Mouse (Mus musculus) telencephalon, adult 2 months (tissue): ENCODE data around the gene Spag8.
A peak's percentile ranks its signal among the peaks of the same experiment; 100 is the strongest.

Experiments
- DNase-seq: peaks from one replicate; pipeline ENCODE4 v3.0.0-alpha.2; 2011; ENCODE audit warnings: low read depth, low spot score

Gene Spag8

DNA sequence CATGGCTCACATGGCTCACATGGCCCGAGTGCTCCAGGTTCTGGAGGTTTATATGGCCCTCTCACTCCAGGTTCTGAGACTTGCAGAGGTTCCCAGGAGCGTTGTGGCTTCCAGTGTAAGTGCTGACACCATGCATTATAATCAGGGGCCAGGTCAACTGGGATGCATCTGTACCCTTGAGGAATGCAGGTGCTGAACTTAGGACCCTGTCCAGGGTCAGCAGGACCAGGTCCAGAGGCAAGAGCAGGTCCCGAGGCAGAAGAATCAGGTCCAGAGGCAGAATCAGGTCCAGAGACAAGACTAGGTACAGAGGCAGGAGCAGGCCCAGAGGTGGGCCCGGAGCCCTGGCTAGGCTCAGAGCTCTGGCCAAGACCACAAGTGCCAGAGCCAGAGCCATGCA lies 668 bp downstream of the Spag8 start:
- DNase-seq = no peak

- DNase-seq = no peak
These were observed 3.6 kb downstream of the Spag8 start for GRCm38 (mm10) chr4:43649783-43650182.

- no peak for DNase-seq
These were observed 12.9 kb downstream of the Spag8 start for GRCm38 (mm10) chr4:43640491-43640890.

GRCm38 (mm10) chr4:43640076-43640475 lies 13.3 kb downstream of the Spag8 start:
- no peak for DNase-seq

DNA sequence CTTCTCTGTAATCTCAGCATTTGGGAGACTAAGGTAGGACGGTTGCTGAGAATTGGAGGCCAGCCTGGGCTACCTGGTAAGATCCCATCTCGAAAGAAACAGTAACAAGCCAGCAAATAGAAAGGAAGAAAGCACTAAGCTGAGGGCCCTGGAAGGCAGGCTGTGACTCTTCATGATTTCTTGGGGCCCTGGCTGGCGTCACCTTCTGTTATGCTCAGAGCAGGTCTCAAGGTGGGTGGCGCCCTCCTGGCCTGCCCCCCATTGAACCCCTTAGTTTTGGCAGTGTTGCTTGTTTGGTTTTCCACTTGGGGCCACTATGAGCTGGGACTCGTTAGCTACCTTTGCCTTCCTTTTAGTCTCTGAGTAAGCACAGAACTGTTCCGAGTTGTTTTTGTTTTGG lies 16.6 kb downstream of the Spag8 start:
- DNase-seq = no peak

- no peak for DNase-seq
These were observed 18.6 kb downstream of the Spag8 start for GRCm38 (mm10) chr4:43634621-43635374.

GRCm38 (mm10) chr4:43633736-43634135 lies 19.7 kb downstream of the Spag8 start:
- DNase-seq = no peak

DNA sequence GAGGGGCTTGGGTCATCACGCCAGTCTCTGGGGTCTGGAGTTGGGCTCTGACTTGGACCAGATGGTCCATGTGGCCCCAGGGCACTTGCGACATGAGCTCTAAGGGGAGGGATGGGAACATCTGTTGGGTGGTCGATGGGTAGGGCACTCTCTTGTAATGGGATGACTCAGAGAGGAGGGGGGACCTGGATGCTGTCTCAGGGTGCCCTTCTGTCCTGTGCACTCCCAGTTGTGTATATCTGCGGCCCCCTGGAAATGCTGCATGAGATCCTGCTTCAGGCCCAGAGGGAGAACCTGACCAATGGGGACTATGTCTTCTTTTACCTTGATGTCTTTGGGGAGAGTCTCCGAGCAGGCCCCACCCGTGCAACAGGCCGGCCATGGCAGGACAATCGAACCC lies 20.1 kb downstream of the Spag8 start:
- DNase-seq = no peak

- no peak for DNase-seq
These were observed 21.2 kb downstream of the Spag8 start for GRCm38 (mm10) chr4:43631956-43632920.

- DNase-seq = no peak
These were observed 22.1 kb downstream of the Spag8 start, which contains the start of gene Npr2 for GRCm38 (mm10) chr4:43631046-43631955. TSS of gene Npr2 (plus strand) at chr4:43631935.

DNA sequence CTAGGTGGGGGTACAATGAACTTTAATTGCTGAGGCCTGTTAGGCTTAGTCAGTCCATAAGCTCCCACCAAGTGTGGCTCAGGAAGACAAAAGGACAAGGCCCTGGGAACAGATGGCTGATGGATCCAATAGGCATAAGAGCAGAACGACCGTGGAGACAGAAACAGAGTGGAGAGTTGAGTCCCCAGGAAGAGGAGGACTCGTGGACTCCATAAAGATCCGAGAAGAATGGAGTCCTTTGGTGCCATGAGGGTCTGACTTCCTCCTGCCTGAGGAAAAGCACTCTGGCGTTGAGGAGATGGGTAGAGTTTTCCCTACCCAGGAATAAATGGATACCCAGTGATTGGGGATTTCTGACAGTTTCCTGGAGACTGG lies 22.7 kb downstream of the Spag8 start:
- no peak for DNase-seq

DNA sequence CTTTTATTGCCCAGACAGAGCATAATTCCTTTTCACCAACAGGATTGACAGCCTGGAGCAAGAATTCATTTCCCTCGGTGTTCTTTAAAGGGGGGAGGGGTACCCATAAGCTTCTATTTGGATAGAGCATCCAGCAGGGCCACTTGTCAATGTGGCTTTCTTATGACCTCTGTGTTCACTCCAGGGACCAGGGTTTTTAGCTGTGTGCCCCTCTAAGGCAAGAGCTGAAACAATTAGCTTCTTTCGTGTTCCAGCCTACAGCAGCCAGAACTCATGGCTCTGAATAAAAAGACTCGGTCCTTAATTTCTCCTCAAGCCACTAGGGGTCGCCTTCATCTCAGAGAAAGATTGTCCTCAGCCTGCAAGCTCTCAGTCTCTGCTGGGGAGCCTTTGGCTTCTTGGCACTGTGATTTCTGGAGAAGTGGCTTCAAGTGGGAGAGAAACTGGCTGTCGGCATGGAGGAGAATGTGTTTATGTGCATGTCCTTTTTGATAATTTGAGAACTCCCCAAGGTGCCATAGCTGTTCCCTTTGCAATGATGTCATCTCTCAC lies 23.3 kb downstream of the Spag8 start:
- peak; percentile 90 for DNase-seq

DNA sequence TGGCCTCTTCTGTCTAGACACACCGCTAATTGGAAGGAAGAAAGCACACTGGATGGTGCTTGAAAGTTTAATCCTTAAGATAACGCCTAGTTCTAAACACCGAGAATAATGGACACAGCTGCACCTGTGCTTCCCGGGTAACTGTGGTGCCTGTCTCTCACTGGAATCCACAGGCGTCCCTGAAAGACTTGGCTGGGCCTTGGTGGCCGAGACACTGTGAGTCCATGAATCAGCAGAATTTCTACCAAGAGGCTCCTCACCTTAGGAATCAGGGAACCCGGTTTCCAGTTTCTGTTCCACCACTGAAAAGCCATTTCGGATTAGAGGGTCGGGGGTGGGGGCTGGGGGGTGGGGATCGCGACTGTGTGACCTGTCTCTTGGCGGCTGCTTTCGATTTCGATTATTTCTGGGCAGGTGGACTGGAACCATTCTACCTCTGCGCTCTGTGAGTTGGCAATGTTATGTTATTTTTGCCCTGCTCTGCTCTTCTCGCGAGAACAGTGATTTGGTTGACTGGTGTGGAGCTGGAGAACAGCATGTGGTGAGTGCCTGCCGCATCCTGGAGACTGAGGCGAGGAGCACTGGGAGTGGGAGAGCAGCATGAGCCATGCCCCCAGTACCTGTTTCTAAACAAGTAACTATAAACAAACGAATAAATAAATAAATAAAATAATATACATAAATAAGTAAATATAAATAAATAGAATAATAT lies 24.1 kb downstream of the Spag8 start:
- no peak for DNase-seq

DNA sequence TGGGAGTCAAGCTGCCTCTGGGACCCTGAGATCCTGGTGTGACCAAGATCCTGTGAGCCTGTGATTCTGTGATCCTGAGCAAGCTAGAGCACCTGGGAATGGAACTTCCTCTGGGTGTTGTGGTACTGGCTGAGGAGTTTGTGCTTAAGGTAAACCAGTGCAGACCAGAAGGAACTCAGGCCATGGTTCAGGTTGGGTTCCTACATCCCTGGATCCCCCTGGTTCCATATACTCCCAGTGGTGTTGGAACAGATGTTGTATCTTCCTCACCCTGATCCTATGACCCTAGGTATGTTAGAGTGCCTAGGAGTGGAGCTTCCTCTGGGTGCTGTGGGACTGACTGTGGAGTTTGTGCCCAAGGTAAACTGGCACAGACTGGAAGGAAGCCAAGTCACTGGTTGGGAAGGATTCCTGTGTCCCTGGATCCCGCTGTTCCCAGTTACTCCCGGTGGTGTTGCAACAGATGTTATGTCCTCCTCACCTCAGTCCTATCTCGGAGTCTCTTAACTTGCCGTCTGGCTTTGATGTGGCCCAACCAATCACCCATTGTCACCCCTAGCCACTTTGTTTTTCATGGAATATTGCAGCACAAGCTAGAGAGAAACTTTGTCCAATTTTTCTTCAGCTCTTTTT lies 33.1 kb downstream of the Spag8 start:
- DNase-seq = no peak

DNA sequence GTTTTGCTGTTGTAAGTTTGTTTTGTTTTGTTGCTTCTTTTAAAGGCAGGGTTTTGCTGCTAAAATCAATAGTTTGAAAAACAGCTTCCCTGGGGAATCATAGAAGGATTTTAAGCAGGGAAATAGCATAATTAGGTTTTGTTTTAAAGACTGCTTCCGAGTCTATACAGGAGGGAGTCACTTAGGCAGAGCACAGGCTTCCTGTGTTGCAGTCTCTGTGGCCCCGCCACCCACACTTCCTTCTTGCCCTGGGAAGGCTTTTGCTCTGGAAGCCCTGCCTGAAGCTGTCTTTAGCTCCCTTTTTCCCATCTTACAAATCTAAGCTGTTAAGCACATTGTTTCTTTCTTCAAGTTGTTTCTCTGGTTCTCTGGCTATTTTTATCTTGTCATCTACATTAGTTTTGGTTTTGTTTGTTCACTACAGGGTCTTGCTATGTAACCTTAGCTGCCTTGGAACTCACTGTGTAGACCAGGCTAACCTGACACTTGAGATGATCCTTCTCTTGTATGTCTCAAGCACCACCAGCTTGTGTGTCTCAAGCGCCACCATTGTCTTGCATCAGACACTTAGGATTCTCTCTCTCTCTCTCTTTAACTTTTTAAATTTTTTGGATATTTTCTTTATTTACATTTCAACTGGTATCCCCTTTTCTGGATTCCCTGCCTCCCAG lies 40.2 kb downstream of the Spag8 start:
- no peak for DNase-seq

- no peak for DNase-seq
These were observed 40.9 kb downstream of the Spag8 start for GRCm38 (mm10) chr4:43612534-43612933.

DNA sequence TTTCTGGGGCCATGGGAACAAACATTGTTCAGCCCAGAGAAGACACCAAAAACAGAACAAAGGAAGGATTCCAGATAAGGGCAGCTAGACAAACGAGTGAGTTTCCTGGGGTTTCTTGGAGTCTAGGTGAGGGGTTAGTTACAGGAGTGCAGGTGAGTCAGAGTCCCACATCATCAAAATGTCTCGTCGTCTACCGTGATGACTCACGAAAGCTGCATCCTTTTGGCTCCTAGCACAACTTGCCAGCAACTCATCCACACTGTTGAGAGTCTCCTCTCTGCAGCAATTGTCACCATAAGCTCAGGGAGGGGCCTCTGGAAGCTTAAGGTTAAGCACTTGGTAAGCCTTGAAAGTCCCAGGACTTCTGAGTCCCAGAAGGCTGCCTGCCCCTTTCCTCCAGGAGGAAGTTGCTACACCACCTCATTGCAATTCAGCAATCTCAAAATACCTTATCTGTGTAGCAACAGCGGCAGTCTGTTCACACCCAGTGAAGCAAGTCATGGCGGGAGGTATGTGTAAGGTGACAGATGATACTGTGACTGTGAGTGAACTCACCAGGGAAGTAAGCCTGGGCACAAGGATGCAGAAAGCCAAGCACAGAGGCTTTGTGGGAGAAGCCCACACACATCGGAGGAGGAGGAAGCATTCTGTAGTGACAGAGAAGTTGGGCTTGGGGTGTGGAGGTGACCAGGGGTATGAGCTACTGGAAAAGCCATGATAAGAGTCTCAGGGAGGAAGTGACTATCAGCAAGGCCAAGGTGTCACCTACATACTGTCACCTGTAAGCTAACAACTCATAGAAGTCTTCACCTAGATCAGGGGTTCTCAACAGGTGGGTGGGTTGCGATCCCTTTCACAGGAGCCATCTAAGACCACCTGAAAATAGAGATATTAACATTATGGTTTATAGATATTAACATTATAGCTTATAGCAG lies 48.4 kb downstream of the Spag8 start:
- DNase-seq = no peak

- DNase-seq = no peak
These were observed 49.3 kb downstream of the Spag8 start for GRCm38 (mm10) chr4:43604099-43604498.
